Mouse (Mus musculus) stomach, embryonic 15.5 days (tissue): ENCODE measurements at regions not wholly inside any gene's neighbourhood (a gene's known extent, or its start where the extent isn't known, plus 50 kb on each side); places are given as distances from the start of the nearest gene placed in this dataset.

Source experiments
- ATAC-seq: fragments of 200-750 bp; cut with Nextera tagmentation; 2 replicates; pipeline ENCODE4 v1.8.0; 2017; ENCODE audit warnings: low read depth, moderate number of reproducible peaks, moderate TSS enrichment; ENCODE audit not compliant: insufficient read depth, low FRiP score
- H3K27ac ChIP-seq: fragments of 300-500 bp; sonication (generic); 2 replicates; pipeline ENCODE4 v1.5.1; 2015; ENCODE audit warnings: mild to moderate bottlenecking, inconsistent platforms
- H3K27me3 ChIP-seq: fragments of 300-500 bp; sonication (generic); replicated peaks from 2 replicates; pipeline ENCODE4 v1.6.1; 2015; ENCODE audit warnings: inconsistent platforms
- H3K36me3 ChIP-seq: fragments of 300-500 bp; sonication (generic); 2 replicates; pipeline ENCODE4 v1.6.1; 2015; ENCODE audit warnings: inconsistent platforms
- H3K4me1 ChIP-seq: fragments of 300-500 bp; sonication (generic); 2 replicates; pipeline ENCODE4 v1.6.1; 2015; ENCODE audit warnings: inconsistent platforms
- H3K4me2 ChIP-seq: fragments of 300-500 bp; sonication (generic); 2 replicates; pipeline ENCODE4 v1.6.1; 2015; ENCODE audit warnings: mild to moderate bottlenecking, inconsistent platforms
- H3K4me3 ChIP-seq: fragments of 300-500 bp; sonication (generic); replicated peaks from 2 replicates; pipeline ENCODE4 v1.5.1; 2015; ENCODE audit warnings: inconsistent platforms
- H3K9ac ChIP-seq: fragments of 300-500 bp; sonication (generic); 2 replicates; pipeline ENCODE4 v1.6.1; 2015; ENCODE audit warnings: inconsistent platforms
- H3K9me3 ChIP-seq: fragments of 300-500 bp; sonication (generic); 2 replicates; pipeline ENCODE4 v1.6.1; 2016; ENCODE audit warnings: inconsistent platforms
- WGBS: fragments of 180-500 bp; shearing (Covaris S2); methylation state at CpG from one replicate; pipeline ENCODE4 v1.1.7; 2015; 5-methylcytosine and 5-hydroxymethylcytosine counted together

DNA sequence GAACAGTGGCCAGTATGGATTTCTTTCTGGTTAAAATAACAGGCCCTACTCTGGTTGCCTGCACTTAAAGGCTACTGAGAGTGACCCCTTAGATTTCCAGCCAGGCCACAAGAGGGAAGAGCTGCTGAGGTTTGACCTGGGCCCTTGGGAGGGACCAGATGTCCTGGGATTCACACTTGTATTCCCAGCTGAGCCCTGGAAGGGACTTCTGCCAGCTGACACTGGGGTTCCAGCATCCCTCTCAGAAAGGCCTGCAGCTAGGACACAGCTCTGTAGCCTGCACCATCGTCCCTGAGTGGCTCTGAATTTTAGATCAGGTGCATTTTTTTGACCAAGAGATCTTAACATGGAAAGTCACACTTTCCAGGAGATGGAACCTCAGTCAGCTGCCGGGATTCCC, 482.7 kb downstream of the Rps24 start:
- Histone ChIP-seq H3K27ac (no peak overlapping the region), H3K4me3 (no peak overlapping the region), H3K9ac (no peak overlapping the region), H3K9me3 (no peaks in the 10 kb centered on the region), H3K36me3 (no peaks in the 10 kb centered on the region), H3K27me3 (no peaks in the 10 kb centered on the region), H3K4me1 (no peaks in the 10 kb centered on the region), H3K4me2 (no peak overlapping the region)
- no peak for ATAC-seq
- 53% methylated on average over 2 of the region's 2 CpGs for WGBS

DNA sequence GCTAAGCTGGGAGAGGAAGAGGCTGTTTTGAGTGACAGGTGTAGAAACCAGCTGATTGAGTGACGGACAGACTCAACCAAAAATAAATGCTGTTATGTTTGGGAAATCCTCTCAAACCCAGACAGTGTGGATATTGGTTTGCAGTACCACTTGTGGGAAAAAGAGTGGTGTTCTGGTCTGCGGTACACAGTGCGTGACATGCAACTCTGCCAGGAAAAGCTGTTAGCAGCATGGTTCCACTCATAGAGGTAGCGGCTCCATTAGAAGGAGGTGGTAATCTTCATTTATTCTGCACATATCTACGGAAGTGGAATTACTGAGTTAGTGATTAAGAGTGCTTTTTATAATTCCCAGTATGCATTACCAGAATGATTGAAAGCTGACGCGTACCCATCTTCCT, 485.4 kb downstream of the Rps24 start:
- no peak overlapping the region for H3K27ac ChIP-seq
- H3K27me3 ChIP-seq = no peaks in the 10 kb centered on the region
- H3K36me3 ChIP-seq = no peaks in the 10 kb centered on the region
- H3K9me3 ChIP-seq = no peaks in the 10 kb centered on the region
- no peak overlapping the region for H3K4me2 ChIP-seq
- no peak overlapping the region for H3K4me3 ChIP-seq
- H3K9ac ChIP-seq = no peak overlapping the region
- no peak for ATAC-seq
- no peaks in the 10 kb centered on the region for H3K4me1 ChIP-seq
- 92% methylated on average over 7 of the region's 7 CpGs for WGBS

DNA sequence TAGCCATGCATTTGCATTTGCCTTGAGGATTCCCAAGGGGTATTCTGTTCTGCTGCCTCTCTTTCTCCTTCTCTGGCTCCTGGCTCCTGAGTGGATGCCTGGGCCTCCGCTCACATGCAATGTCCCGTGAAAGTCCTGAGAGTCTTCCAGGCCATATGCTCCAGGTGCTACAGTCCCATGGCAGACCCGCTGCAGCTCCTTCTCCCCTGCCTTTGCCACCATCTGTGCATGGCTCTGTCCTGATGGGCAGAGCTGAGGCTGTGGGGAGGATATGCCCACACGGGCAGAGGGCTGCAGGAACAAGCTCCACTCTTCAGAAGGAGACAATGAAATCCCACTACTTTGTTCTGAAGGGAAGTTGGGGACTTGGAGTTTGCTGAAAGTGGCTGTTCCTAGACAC, 485.9 kb upstream of the Zmiz1 start:
- H3K4me2 ChIP-seq = no peak overlapping the region
- no peaks in the 10 kb centered on the region for H3K36me3 ChIP-seq
- ATAC-seq = no peak
- H3K4me1 ChIP-seq = no peaks in the 10 kb centered on the region
- 74% methylated on average over 4 of the region's 4 CpGs for WGBS
- no peaks in the 10 kb centered on the region for H3K9me3 ChIP-seq
- H3K27ac ChIP-seq = no peak overlapping the region
- H3K4me3 ChIP-seq = no peak overlapping the region
- H3K9ac ChIP-seq = no peak overlapping the region
- H3K27me3 ChIP-seq = no peaks in the 10 kb centered on the region

DNA sequence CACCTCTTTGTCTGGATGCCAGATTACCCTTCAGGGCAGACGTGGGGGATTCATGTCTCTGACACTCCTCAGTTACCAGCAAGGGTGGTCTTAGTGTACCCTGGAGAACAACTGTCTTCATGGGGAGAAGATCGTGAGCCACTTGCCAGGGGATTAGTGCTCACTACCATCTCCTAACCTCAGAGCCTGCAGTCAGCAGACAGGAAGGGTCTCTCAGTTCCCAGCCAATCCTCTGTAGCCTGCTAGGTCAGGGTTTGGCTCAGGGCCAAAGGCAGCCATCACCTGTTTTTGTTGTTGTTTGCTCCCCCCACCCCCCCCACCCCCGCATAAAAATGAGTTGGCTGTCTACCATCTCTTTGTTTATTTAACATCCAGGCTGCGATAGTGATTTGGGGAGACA, 485.4 kb upstream of the Zmiz1 start:
- Histone ChIP-seq H3K9ac (no peak overlapping the region), H3K36me3 (no peaks in the 10 kb centered on the region), H3K27me3 (no peaks in the 10 kb centered on the region), H3K27ac (no peak overlapping the region), H3K9me3 (no peaks in the 10 kb centered on the region), H3K4me3 (no peak overlapping the region), H3K4me1 (no peaks in the 10 kb centered on the region), H3K4me2 (no peak overlapping the region)
- no peak for ATAC-seq
- 54% methylated on average over 4 of the region's 4 CpGs for WGBS

DNA sequence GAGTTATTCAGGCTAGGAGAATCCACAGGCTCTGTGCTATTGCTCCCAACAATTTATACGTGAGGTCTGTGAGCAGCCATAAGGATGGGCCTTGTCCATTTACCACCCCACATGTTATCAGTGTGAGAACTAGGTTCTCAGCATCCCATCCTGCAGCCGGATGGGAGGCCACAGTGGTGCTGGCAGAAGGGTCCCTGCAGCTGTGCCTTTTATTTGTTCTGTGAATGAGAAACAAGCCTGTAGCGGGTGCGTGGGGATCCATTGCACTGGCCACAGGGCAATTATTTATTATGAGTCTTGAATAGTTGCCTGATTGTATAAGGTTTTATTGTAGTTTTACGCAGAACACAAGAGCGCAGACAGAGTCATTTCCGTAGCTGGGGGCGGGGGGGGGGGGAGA, 476.5 kb upstream of the Zmiz1 start:
- no peaks in the 10 kb centered on the region for H3K36me3 ChIP-seq
- no peaks in the 10 kb centered on the region for H3K4me1 ChIP-seq
- H3K27ac ChIP-seq = no peak overlapping the region
- ATAC-seq = no peak
- H3K4me2 ChIP-seq = no peak overlapping the region
- no peak overlapping the region for H3K9ac ChIP-seq
- H3K4me3 ChIP-seq = no peak overlapping the region
- WGBS = 77% methylated on average over 8 of the region's 8 CpGs
- no peaks in the 10 kb centered on the region for H3K9me3 ChIP-seq
- no peaks in the 10 kb centered on the region for H3K27me3 ChIP-seq

DNA sequence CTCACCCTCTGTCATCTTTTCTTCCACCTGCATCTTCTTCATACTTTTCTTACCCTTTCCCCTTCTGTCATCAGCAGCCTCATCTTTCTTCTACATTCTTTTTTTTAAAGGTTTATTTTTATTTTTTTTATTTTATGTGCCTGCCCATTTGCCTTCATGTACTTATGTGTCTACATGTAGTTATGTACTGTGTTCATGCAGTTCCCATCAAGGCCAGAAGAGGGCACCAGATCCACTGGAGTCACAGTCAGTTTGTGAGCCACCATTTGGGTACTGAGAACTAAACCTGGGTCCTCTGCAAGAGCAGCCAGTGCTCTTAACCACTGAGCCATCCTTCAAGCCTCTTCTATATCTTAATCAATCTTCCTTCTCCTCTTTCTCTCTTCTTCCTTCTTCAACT, 475.7 kb upstream of the Zmiz1 start:
- no peak overlapping the region for H3K4me3 ChIP-seq
- no peaks in the 10 kb centered on the region for H3K4me1 ChIP-seq
- no peak overlapping the region for H3K4me2 ChIP-seq
- H3K9me3 ChIP-seq = no peaks in the 10 kb centered on the region
- H3K27me3 ChIP-seq = no peaks in the 10 kb centered on the region
- H3K9ac ChIP-seq = no peak overlapping the region
- ATAC-seq = no peak
- no peak overlapping the region for H3K27ac ChIP-seq
- no peaks in the 10 kb centered on the region for H3K36me3 ChIP-seq

DNA sequence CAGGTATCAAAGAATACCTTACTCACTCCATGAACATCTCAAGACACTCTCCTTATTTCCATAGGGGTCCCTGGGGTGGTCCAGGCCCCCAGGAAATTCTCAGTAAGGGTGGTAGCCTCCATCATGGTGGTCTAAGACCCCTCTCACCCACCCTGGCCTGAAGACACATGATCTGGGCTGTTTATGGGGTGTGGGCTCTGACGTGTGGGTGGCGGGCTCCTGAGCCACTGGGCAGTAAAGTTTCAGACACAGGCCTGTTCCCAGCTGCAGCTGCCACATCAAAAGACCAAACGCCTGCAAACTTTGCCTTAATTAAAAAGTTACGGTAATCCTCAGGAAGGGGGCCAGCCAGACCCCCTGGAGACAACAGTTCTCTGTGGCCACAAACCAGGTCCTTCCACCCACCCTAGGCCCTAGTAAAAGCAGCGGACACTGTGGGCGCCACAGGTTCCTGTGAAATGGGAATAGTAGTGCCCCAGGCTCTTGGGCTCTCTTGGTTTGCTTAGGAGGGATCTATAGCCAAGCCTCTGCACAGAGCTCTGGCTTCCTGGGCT, 473.1 kb upstream of the Zmiz1 start:
- WGBS = 71% methylated on average over 6 of the region's 6 CpGs
- no peak overlapping the region for H3K4me2 ChIP-seq
- H3K9me3 ChIP-seq = no peaks in the 10 kb centered on the region
- H3K9ac ChIP-seq = no peak overlapping the region
- H3K4me1 ChIP-seq = no peaks in the 10 kb centered on the region
- no peak for ATAC-seq
- H3K27me3 ChIP-seq = no peaks in the 10 kb centered on the region
- H3K36me3 ChIP-seq = no peaks in the 10 kb centered on the region
- no peak overlapping the region for H3K27ac ChIP-seq
- no peak overlapping the region for H3K4me3 ChIP-seq

DNA sequence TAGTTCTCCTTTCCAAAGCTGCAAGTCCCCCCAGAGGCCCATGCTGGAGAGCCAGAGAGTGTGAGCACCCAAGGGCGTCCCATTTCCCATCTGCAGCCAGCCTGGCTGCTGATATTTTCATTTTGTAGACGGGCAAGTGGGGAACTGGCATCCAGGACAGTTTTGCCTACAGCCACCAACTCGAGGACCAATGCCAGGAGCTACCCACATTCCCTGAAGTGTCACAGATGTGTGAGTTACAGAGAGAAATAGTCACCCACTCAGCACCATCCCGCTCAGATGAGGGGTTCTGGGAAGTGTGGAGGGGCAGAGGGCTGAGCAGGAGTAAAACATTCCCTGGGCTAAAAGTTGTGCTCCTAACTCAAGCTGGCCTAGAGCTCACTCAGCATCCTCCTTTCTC, 472.6 kb upstream of the Zmiz1 start:
- no peak overlapping the region for H3K4me2 ChIP-seq
- H3K9me3 ChIP-seq = no peaks in the 10 kb centered on the region
- ATAC-seq = no peak
- H3K4me1 ChIP-seq = no peaks in the 10 kb centered on the region
- no peak overlapping the region for H3K4me3 ChIP-seq
- 75% methylated on average over 4 of the region's 4 CpGs for WGBS
- no peak overlapping the region for H3K9ac ChIP-seq
- no peak overlapping the region for H3K27ac ChIP-seq
- H3K36me3 ChIP-seq = no peaks in the 10 kb centered on the region
- no peaks in the 10 kb centered on the region for H3K27me3 ChIP-seq

DNA sequence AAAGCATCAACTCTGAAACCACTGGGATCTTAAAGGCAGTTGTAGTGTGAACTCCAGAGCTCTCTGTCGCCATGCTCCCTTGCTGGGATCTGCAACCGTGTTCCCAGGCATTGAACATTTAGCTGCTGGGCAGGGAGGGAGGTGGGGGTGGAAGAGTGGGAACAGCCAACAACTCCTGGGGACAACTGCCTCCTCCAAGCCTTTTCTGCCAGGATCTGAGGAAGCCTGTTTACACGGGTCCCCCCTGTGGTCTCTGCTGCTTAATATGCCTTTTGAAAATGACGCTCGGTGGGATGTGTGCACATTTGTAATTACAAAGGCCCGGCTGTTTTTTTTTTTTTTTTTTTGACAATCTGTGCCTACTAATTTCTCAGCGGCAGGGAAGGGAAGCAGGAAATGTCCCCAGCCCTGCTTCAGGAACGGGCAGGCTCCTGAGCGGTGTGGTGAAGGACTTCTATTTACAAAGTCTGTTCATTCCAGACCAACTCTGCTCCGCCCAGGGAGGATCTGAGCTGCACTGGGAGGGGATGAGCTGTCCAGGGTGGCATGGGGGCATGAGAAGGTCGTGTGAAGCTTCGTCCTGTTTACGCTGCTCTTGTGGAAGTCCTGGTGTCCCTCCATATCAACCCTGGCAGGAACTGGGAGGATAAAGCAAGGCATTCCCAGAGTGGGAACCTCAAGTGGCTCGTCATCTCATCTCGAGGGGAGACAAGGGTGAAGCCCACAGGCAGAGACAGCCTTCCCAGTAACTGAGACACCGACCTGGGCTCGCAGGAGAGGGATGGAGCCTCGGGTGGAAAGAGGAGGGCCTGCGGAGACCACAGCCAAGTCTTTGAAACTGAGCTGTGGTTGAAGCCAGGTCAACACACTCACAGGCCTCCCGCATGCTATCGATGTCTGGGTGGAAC, 465.0 kb upstream of the Zmiz1 start:
- no peak overlapping the region; the same call in 1 of the 2 replicates for H3K4me2 ChIP-seq
- peaks cover 4% of the 10 kb centered on the region; the same call in 1 of the 2 replicates for H3K9me3 ChIP-seq
- H3K27me3 ChIP-seq = no peaks in the 10 kb centered on the region
- peaks cover 22% of the 10 kb centered on the region for H3K4me1 ChIP-seq
- H3K36me3 ChIP-seq = no peaks in the 10 kb centered on the region
- no peak overlapping the region for H3K27ac ChIP-seq
- ATAC-seq = no peak
- H3K4me3 ChIP-seq = no peak overlapping the region
- H3K9ac ChIP-seq = no peak overlapping the region
- 36% methylated on average over 21 of the region's 21 CpGs for WGBS

DNA sequence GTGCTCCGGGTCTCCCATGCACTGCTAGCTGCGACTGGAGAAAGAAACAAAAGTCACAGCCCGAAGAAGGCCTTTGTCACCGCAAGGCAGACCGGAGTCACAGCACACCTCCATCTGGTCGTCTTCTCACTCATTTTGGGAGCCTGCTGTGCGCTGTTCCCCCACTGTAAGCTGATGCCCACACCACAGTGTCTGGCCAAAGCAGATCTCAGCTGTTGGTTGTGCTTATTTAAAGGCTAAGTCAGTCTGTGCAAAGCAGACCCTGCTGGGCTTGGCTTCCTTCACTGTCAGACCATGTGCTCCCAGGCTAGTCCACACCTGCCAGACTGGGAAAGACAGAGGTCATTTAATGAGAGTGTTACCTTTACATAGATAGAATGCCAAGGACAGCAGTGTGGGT, 463.8 kb upstream of the Zmiz1 start:
- no peak for ATAC-seq
- no peak overlapping the region for H3K9ac ChIP-seq
- H3K4me1 ChIP-seq = peaks cover 22% of the 10 kb centered on the region
- H3K36me3 ChIP-seq = no peaks in the 10 kb centered on the region
- H3K4me3 ChIP-seq = no peak overlapping the region
- H3K9me3 ChIP-seq = peaks cover 4% of the 10 kb centered on the region; the same call in 1 of the 2 replicates
- no peak overlapping the region for H3K4me2 ChIP-seq
- 77% methylated on average over 7 of the region's 7 CpGs for WGBS
- no peak overlapping the region for H3K27ac ChIP-seq
- no peaks in the 10 kb centered on the region for H3K27me3 ChIP-seq

DNA sequence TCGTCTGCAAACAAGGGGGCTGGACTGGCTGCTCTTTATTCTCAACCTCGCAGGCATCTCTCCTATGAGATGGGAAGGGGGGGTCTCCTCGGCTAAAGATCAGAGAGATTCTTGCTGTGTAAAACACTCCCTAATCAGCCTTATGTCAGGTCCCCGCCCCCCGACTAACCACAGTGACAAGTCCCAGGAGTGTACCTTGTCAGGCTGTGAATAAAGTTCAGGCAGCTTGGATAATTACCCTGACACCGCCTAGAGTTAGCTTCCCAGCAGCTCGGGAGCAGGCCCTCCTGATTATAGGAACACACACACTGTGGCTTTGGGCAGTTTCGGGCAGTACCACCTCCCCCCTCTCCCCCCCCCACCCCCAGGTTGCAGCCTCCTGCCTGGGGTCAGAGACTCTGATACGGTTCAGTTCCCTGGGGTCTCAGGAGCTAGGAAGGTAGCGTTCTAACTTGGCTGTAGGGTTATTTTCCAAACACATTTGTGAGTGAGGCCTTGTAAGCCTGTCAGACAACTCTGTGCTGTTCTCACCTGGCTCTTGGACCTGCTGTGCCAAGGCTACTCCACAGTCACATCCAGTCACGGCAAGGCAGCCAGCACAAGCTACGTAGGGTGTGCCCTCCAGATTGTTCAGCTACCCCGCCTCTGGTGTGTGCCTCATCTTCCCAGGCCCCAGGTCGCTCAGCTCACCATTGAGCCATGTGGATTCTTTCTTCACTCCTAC, 461.0 kb upstream of the Zmiz1 start:
- no peaks in the 10 kb centered on the region for H3K9me3 ChIP-seq
- H3K36me3 ChIP-seq = no peaks in the 10 kb centered on the region
- H3K27ac ChIP-seq = peak overlapping the region; percentile 59
- no peaks in the 10 kb centered on the region for H3K27me3 ChIP-seq
- H3K4me3 ChIP-seq = no peak overlapping the region
- no peak overlapping the region for H3K9ac ChIP-seq
- peak; percentile 47; the same call in 1 of the 2 replicates for ATAC-seq
- 42% methylated on average over 14 of the region's 14 CpGs for WGBS
- peaks cover 22% of the 10 kb centered on the region for H3K4me1 ChIP-seq
- H3K4me2 ChIP-seq = no peak overlapping the region

DNA sequence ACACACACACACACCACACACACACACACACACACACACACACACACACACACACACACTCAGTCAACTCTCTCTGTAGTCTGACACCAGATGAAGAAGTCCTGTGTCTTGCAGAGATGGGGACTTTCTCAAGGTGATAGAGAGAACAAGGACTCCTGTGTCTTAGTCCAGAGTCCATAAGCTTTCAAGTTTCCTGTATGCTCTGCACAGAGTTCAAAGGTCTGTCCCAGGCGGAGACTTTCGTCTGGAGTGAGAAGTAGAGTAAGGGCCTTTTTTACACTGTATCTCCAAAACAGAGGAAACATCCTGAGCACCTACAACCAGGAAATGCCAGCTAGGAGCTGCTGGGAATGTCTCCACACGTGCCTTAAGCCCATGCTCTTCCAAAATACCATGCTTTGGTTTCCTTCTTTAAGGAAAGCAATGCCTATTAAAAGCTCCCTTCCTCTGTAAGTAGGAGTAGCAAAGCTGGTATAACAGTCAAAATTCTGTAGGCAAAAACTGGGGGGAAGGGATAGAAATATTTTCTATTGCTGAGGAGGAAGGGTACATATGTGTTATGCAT, 459.9 kb upstream of the Zmiz1 start:
- Histone ChIP-seq H3K4me1 (peaks cover 15% of the 10 kb centered on the region), H3K36me3 (no peaks in the 10 kb centered on the region), H3K9ac (no peak overlapping the region), H3K9me3 (no peaks in the 10 kb centered on the region), H3K27ac (no peak overlapping the region), H3K27me3 (no peaks in the 10 kb centered on the region), H3K4me2 (no peak overlapping the region), H3K4me3 (no peak overlapping the region)
- 52% methylated on average over 3 of the region's 3 CpGs for WGBS
- peak; percentile 51; the same call in 1 of the 2 replicates for ATAC-seq
